Mouse (Mus musculus) heart, postnatal 0 days (tissue): ENCODE measurements around the gene Gm11037. TPM values are rescaled to one million over a fixed set of nuclear protein-coding genes. Genes with fewer than 3 reads are reported as not detected.

Experiments used
- ATAC-seq: fragments of 200-750 bp; cut with Nextera tagmentation; 2 replicates; pipeline ENCODE4 v1.8.0; 2017; ENCODE audit warnings: low read depth, moderate number of reproducible peaks, moderate library complexity; ENCODE audit not compliant: insufficient read depth
- DNase-seq: peaks from one replicate; pipeline ENCODE4 v3.0.0-alpha.2; 2016; ENCODE audit warnings: low spot score
- H3K27ac ChIP-seq: fragments of 300-500 bp; sonication (generic); 2 replicates; pipeline ENCODE4 v1.5.1; 2014; ENCODE audit warnings: low read depth, mild to moderate bottlenecking
- H3K27me3 ChIP-seq: fragments of 300-500 bp; sonication (generic); 2 replicates; pipeline ENCODE4 v1.6.1; 2014; ENCODE audit warnings: low read length, mixed read lengths; ENCODE audit not compliant: control insufficient read depth, insufficient read depth
- H3K36me3 ChIP-seq: fragments of 300-500 bp; sonication (generic); replicated peaks from 2 replicates; pipeline ENCODE4 v1.6.1; 2014; ENCODE audit warnings: low read length, mixed read lengths; ENCODE audit not compliant: control insufficient read depth, insufficient read depth
- H3K4me1 ChIP-seq: fragments of 300-500 bp; sonication (generic); 2 replicates; pipeline ENCODE4 v1.6.1; 2014; ENCODE audit warnings: antibody characterized with exemption; ENCODE audit not compliant: control insufficient read depth, insufficient read depth
- H3K4me2 ChIP-seq: fragments of 300-500 bp; sonication (generic); 2 replicates; pipeline ENCODE4 v1.6.1; 2014; ENCODE audit warnings: low read depth, mild to moderate bottlenecking, low read length, moderate library complexity
- H3K4me3 ChIP-seq: fragments of 300-500 bp; sonication (generic); 2 replicates; pipeline ENCODE4 v1.5.1; 2014; ENCODE audit warnings: low read depth, low read length
- H3K9ac ChIP-seq: fragments of 300-500 bp; sonication (generic); replicated peaks from 2 replicates; pipeline ENCODE4 v1.6.1; 2014; ENCODE audit warnings: low read depth, low read length, mixed read lengths
- H3K9me3 ChIP-seq: fragments of 300-500 bp; sonication (generic); replicated peaks from 2 replicates; pipeline ENCODE4 v1.6.1; 2016; ENCODE audit warnings: low read length; ENCODE audit not compliant: control insufficient read depth
- CTCF ChIP-seq: IDR thresholded peaks from 2 replicates; pipeline ENCODE4 v1.5.1; 2016; ENCODE audit warnings: antibody characterized with exemption, control low read depth, low read depth
- EP300 ChIP-seq: IDR thresholded peaks from 2 replicates; pipeline ENCODE4 v1.6.1; 2016; ENCODE audit warnings: antibody characterized with exemption, low read depth
- WGBS: fragments of 180-500 bp; shearing (Covaris S2); extraction: QIAGEN DNeasy Blood & Tissue Kit; methylation state at CpG from one replicate; pipeline ENCODE4 v1.1.7; 2014; 5-methylcytosine and 5-hydroxymethylcytosine counted together
- polyA plus RNA-seq: library from polyadenylated mRNA; unstranded; fragments of >200 nt; fragmentation: Nextera tagmentation; extraction: Ambion mirVana; gene quantifications from 2 replicates; pipeline ENCODE4 v1.2.1, GENCODE M21; 2015
- total RNA-seq: library from RNA; depleted of rRNA; stranded (reverse); fragments of >200 nt; gene quantifications from 2 replicates; pipeline ENCODE4 v1.2.3, GENCODE M21; 2014; ENCODE audit warnings: low replicate concordance

Gm11037 gene
- total and polyA plus RNA-seq, 2 experiments from 2014 or later, result not detected

- H3K36me3 ChIP-seq, result peaks cover 54% of the 10 kb centered on the region
- WGBS, result 93% methylated on average over 3 of the region's 3 CpGs
- H3K4me1 ChIP-seq, result no peaks in the 10 kb centered on the region
- H3K27ac ChIP-seq, result no peak overlapping the region
- DNase-seq (no peak), ATAC-seq (no peak)
- H3K9ac ChIP-seq, result no peak overlapping the region
- H3K4me2 ChIP-seq, result no peak overlapping the region
- TF ChIP-seq CTCF, result no peak
- TF ChIP-seq EP300, result no peak
- H3K4me3 ChIP-seq, result no peak overlapping the region
- H3K9me3 ChIP-seq, result no peaks in the 10 kb centered on the region
- H3K27me3 ChIP-seq, result no peaks in the 10 kb centered on the region
Measured at GRCm38 (mm10) chr2:131149254-131149578, 15.9 kb downstream of the Gm11037 start.

- no peaks in the 10 kb centered on the region for H3K9me3 ChIP-seq
- H3K4me3 ChIP-seq, result no peak overlapping the region
- H3K4me2 ChIP-seq, result no peak overlapping the region
- no peaks in the 10 kb centered on the region for H3K4me1 ChIP-seq
- H3K27ac ChIP-seq, result no peak overlapping the region
- DNase-seq, result no peak
- no peak for ATAC-seq
- H3K36me3 ChIP-seq, result peaks cover 44% of the 10 kb centered on the region
- H3K27me3 ChIP-seq, result no peaks in the 10 kb centered on the region
- TF ChIP-seq EP300 (no peak), CTCF (no peak)
- no peak overlapping the region for H3K9ac ChIP-seq
- WGBS, result 84% methylated on average over 7 of the region's 7 CpGs
Measured at GRCm38 (mm10) chr2:131152166-131152730, 19.0 kb downstream of the Gm11037 start.

GRCm38 (mm10) chr2:131154036-131154435, 20.7 kb downstream of the Gm11037 start:
- Histone ChIP-seq H3K4me2 (no peak overlapping the region), H3K27ac (no peak overlapping the region), H3K4me1 (0 out of 2 replicates have a peak, but pooled peaks cover 2% of the 10 kb centered on the region), H3K9ac (no peak overlapping the region), H3K27me3 (no peaks in the 10 kb centered on the region), H3K4me3 (no peak overlapping the region), H3K9me3 (no peaks in the 10 kb centered on the region), H3K36me3 (peaks cover 29% of the 10 kb centered on the region)
- WGBS, result 89% methylated on average over 4 of the region's 4 CpGs
- no peak for ATAC-seq
- TF ChIP-seq EP300 (no peak), CTCF (no peak)
- DNase-seq, result no peak

GRCm38 (mm10) chr2:131156987-131157386, 23.7 kb downstream of the Gm11037 start:
- no peak for ATAC-seq
- H3K27ac ChIP-seq, result no peak overlapping the region
- no peak overlapping the region for H3K4me2 ChIP-seq
- peaks cover 15% of the 10 kb centered on the region for H3K36me3 ChIP-seq
- no peak for DNase-seq
- H3K4me1 ChIP-seq, result peaks cover 7% of the 10 kb centered on the region; the same call in 1 of the 2 replicates
- H3K9me3 ChIP-seq, result no peaks in the 10 kb centered on the region
- no peak overlapping the region for H3K9ac ChIP-seq
- no peak overlapping the region for H3K4me3 ChIP-seq
- WGBS, result 85% methylated on average over 7 of the region's 7 CpGs
- TF ChIP-seq CTCF, result no peak
- TF ChIP-seq EP300, result no peak
- H3K27me3 ChIP-seq, result no peaks in the 10 kb centered on the region

- peaks cover 7% of the 10 kb centered on the region; the same call in 1 of the 2 replicates for H3K4me1 ChIP-seq
- no peaks in the 10 kb centered on the region for H3K27me3 ChIP-seq
- H3K9ac ChIP-seq, result peak overlapping the region; percentile 71
- peak overlapping the region; percentile 99 for H3K4me2 ChIP-seq
- peaks cover 10% of the 10 kb centered on the region; the same call in 1 of the 2 replicates for H3K36me3 ChIP-seq
- no peaks in the 10 kb centered on the region for H3K9me3 ChIP-seq
- ATAC-seq (peak; percentile 30), DNase-seq (peak; percentile 47)
- WGBS, result 1% methylated on average over 18 of the region's 18 CpGs
- peak overlapping the region; percentile 63 for H3K27ac ChIP-seq
- TF ChIP-seq CTCF, result no peak
- TF ChIP-seq EP300, result no peak
- peak overlapping the region; percentile 70 for H3K4me3 ChIP-seq
Measured at GRCm38 (mm10) chr2:131159491-131159910, 26.2 kb downstream of the Gm11037 start.
